Mouse (Mus musculus) mouse trophoblast stem cell (cell line): ENCODE results near the gene 1520401A03Rik.
"Not testable (repeated sequence)": the region's sequence is repeated elsewhere in the genome, so short reads cannot be mapped to it uniquely, and the experiment has no call there.

ENCODE experiments used
- in situ Hi-C, 2 experiments: fragments of 300-500 bp; cut with MseI, MboI; formaldehyde crosslinking; loops; 2 replicates in 1 of 2; 3 replicates in 1 of 2; pipeline ENCODE4 v1.15.1; 2025

The 1520401A03Rik gene

DNA sequence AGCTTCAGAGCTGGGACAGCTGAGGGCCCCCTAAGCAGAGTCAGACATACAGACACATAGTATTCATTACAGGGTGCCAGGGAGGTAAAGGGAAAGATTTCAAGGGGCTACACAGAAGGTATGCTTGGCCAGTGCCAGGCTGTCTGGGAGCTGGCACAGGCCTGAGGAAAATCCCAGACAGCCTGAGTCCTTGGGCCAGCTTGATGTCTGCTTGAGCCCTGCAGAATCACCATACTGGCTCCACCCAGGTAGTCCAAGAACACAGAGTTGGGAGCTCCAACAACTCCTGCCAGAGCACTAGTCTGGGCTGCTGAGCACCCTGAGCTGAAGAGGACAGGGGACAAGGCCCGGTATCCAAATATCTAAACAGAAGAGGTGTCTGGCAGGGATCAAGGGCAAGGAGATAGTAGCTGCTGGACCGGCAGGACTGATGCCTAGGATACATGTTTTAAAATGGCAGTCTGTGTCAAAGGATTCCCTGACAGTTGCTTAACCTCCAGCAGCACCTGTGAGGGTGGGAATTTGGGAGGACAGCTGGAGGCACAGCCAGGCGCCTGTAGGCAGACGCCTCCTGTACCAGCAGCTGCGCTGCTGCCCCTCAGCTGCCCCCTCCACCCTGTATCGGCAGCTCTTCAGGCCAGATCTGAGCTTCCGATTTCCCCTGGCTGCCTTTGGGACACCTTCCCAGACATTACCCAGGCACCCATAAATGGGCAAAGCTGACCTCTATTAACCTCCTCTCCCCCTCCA lies at the start of gene 1520401A03Rik:
Gene 1520401A03Rik, minus strand, starts transcription at position 408 of the 750 bp plus-strand sequence.
- in situ Hi-C loops: no loop called here

DNA sequence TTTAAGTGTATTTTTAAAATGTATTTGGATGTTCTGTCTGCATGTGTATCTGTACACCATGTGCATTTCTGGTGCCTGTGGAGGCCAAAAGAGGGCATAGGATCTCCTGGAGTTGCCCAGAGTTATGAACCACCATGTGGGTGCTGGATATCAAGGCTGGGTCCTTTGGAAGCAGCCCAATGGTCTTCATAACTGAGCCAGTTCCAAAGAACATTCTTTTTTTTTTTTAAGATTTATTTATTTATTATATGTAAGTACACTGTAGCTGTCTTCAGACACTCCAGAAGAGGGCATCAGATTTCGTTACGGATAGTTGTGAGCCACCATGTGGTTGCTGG lies 49.6 kb upstream of the 1520401A03Rik start:
- in situ Hi-C loops: not testable (repeated sequence)

DNA sequence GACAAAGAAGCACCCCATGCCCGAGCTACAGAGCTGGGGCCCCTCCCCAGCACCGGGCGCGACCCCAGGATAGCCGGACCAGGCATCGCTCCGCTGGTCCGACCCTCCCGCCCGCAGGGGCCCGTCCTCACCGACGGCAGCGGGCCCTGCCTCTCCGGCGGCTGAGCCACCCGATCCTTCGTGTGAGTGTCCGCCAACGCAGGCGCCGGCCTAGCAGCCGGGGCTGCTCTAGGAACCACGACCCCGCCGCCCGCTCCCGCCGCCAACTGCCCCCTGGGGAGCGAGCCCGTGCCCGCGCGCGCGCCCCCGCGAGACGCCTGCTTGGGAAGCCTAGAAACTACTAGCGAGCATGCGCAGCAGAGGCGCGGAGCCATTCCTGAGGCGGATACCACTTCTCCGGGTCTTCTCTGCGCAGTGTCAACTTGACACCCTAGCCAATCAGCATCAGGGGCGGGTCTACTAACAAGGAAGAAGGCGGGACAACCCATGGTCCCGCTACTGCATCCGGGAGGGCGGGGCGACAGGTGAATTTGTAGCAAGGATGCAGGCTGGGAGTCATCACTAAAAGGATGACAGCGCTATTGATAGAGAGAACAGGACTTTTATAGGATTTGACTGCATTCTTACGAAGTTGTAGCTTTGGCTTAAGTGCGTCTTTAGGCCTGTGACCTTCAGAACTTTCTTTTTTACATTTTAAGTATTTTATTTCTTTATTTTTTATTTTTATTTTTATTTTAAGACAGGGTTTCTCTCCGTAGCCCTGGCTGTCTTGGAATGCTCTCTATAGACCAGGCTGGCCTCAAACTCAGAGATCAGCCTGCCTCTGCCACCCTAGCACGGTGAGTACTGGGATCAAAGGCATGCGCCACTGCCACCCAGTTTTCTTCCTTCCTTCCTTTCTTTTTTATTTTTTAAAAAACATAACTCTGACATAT lies 49.0 kb upstream of the 1520401A03Rik start, which contains the start of gene Flywch1:
Gene Flywch1, minus strand, starts transcription at position 319 of the 935 bp plus-strand sequence.
- in situ Hi-C loops: no loop called here

DNA sequence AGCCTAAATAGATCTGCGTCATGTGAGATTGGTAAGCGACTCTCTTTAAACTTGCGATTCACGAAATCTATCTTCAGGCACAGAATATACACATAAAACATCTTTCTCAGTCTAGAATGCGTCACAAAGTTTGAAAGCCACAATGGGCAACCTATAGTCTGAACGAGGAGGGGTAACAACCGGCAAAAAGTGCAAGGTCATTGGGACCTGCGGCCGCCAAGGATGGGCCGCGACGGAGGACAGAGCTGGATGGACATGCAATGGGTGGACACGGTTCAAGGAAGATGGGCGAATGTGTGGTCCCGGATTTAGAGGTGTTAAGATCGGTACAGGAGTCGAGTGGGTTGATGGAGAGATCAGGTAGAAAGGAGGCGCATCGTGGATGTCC lies 48.3 kb upstream of the 1520401A03Rik start:
- in situ Hi-C loops: no loop called here

DNA sequence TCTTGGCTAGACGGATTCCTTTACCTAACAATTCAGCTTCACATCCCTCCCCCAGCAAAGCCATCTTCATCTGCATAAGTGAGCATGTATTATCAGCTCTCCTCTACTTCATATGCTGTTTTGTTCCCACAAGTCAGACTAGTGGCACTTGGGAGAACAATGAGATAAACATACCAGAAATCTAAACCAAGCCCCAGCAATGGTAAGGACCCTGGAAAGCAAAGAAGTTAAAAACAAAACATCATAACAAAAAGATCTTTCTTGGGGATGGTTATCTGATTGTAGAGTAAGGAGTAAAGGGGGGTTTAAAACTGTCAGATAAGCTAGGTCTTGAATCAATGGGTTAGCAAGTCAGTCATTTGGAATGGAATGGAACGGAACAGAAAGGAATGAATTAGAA lies 47.9 kb upstream of the 1520401A03Rik start:
- in situ Hi-C loops: no loop called here

DNA sequence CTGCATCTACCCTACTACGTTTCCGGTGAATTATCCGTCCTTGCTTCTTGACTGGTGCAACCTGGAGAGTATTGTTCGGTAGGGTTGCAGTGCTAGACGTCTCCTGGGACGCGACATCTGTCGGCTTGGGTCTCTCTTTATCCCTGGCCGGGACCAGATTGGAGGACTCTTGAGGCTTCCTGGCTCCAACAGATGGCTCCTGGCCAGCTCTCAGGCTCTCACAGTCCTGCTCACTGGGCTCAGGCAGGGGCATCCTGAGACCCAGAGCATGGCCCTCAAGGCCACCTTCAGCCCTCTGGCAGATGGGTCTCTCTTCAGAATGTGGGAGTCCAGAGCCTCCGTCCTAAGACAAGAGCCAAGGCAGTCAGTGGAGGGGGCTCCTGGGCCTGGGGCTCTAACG lies 40.4 kb upstream of the 1520401A03Rik start:
- in situ Hi-C loops: no loop called here

DNA sequence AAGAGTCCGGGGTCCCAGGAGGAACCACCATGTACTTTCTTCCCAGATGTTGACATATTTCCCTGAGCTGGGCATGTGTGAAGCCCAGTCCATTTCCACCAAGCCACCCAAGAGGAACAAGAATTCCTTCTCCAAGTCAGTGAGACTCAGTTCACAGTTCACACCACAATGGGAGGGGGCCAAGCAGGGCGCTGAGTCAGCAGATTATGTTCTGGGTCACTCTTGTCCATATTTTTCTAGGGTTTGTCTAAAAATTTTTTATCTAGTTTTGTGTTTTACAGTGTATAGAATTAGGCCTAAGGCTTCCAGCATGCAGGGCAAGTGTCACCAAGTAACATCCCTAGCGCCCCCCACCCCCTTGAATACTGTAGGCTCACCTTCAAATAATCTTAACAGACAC lies 38.6 kb upstream of the 1520401A03Rik start:
- in situ Hi-C loops: no loop called here

DNA sequence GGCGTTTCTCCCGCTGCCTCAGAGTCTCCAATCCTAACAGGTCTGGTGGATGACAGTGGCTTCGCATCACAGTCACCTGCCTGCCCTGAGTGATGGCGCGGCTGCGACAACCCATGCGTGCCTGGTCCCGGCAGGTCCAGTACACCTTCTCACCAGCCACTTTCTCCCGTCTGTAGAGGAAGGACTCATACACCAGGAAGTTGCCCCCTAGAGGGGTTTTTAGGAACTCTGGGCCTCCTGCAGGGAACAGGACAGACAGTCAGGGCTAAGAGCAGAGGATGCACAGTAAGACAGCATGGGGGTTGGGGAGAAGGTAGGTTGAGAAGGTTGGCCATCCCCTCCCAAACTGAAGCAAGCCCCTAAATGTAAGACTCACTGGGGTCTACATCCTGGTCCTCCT lies 37.6 kb upstream of the 1520401A03Rik start:
- in situ Hi-C loops: no loop called here

DNA sequence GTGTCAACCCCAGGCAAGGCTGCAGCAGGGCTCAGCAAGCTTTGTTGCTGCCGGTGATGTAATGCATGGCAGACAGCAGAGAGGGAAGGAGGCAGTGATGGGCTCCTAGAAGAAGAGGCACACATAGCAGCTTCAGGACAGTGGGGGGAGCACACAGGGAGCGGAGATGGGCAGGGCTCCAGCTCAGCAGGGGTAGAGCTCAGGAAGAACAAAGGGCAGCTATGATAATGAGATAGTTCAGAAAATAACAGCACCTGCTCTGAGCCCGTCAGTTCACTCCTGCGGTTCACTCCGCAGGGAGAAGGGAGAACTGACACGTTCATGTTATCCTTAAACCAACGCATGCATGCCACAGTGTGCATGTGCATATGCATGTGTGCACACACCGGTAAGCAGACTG lies 36.2 kb upstream of the 1520401A03Rik start:
- in situ Hi-C loops: no loop called here

DNA sequence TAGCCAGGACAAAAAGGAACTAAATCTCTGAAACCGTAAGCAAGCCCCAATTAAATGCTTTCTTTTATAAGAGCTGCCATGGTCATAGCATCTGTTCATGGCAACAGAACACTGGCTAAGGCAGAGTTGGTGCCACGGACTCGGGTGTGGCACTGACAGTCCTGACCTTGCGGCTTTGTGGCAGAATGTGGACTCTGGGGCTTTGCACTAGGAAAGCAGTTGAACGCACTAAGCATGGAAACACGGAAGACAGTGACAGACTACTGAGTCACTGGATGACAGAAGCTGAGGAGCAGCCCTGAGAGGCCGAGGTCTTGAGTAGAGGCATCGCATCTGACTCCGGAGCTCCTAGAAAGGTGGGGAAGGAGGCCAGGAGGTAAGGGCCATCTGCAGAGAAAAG lies 35.0 kb upstream of the 1520401A03Rik start:
- in situ Hi-C loops: no loop called here

DNA sequence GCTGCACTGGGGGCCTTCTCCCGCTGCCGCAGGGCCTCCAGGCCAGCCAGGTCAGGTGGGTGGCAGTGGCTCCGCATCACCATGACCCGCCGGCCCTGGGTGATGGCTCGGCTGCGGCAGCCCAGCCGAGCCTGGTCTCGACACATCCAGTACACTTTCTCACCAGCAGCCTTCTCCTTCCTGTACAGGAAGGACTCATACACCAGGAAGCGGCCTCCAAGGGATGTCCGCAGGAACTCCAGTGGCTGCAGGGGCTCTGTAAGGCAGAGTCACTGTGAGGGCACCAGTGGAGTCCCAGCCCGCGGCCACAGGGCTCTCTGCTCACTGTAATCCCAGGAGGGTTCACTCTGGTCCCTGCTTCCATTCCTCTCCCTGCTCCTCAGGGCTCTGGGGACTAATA lies 33.1 kb upstream of the 1520401A03Rik start:
- in situ Hi-C loops: no loop called here

DNA sequence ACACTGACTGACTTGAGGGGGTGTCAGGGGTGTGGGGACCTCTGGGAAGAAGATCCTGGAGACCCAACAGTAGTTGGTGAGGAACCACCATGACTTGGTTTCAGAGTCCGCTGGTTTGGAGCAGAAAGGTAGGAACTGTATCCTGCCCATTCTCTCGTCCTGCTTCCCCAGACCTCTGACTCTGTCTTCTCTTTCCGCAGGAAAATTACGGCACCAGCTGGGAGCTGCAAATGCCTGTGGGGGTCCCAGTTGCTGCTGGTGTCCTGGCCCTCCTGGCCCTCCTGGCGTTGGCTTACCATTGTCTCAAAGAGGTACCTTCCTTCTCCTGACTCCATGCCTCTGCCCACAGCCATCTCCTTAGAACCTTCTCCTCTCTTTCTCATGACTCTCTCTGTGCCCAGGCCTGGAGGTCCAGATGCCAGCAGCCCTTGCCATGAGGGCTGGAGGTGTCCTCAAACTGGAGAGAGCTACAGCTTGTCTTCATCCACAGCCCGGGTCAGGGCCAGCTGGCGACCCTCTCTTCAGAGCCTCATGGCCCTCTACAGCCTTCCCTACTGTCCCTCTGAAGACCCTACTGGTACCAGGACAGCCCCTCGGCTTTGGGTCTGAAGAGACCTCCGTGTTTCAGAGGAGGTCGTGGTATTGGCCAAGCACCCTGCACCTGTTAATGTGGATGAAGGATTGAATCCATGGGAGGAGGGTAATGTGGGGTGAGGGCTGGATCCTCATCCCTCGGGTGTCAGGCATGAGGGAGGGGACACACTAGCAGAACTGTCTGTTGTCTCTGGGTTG lies 27.0 kb upstream of the 1520401A03Rik start:
- in situ Hi-C loops: no loop called here

DNA sequence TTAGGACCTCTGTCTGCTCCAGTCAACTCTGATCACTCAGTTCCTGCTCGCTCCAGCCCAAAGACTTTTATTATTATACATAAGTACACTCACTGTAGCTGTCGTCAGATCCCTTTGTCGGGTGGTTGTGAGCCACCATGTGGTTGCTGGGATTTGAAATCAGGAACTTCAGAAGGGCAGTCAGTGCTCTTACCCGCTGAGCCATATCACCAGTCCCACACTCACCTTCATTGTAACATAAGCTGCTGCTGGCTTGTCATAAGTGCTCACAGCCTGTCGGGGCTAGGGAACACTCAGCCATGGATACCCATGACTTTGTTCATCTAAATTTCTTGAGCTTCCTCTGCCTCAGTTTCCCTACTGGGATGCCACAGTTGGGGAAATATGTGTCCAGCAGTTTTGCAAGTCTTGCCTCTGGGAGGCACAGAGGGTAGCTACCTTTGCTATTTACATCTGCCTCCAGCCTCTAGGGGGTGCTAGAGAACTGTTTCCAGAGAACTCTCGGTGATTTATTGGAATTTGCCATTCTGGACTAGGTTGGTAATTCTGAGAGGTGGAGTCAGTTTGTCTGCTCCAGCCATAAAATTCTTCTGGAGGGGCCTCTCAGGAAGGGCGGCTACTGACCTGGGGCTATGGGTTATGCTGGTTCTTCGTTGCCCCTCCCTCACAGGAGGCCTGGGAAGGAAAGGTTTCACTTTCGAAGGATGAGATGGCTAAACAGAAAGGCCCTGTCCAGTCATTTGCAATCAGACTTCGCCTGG lies 26.2 kb upstream of the 1520401A03Rik start:
- in situ Hi-C loops: no loop called here

DNA sequence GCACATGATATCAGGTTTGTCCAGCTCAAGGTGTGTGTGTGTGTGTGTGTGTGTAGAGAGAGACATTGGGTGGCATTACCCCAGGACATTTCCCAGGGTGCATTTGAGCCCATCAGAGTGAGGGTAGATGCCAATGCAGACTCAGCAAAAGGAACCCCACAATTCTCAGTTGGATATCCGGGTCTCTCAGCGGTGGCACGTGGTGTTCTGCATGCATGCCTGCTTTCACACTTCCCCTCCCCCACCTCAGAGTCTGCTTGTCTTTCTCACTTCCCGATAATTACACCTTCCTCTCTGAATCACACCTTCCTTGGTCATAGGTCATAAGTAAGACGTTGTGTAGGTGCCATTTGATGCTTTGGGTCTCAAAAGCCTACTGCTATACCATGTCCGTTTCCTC lies 25.4 kb upstream of the 1520401A03Rik start:
- in situ Hi-C loops: no loop called here

DNA sequence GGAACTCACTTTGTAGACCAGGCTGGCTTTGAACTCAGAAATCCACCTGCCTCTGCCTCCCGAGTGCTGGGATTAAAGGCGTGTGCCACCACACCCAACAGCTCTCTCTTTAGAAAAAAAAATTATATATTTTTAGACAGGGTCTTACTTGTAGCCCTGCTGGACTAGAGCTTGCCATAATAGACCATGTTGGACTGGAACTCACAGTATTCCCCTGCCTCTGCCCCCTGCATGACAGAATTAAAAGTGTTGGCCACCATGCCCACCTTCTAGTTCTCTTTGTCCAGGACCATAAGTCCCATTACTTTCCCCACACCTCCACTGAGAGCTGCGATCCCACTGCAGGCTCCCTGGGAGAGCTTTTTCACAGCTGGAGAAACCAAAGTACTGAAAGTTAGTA lies 24.9 kb upstream of the 1520401A03Rik start:
- in situ Hi-C loops: no loop called here

DNA sequence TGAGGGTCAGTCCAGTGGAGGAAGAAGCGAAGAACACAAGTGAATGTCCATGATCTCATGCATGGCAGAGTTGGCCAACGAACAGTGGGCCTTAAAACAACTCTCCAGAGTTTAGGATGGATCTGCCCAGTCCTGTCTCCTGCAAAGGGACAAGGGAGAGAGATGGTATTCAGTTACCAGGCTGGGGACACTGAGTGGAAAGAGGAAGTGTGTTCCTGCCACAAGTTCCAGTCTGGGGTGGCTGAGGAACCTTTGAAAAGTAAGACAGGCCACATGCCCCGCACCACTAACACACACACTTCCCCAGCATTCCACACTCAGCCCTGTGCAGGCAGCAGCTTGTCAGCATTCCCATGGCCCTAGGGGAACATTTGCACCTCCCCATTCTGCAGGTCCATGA lies 24.2 kb upstream of the 1520401A03Rik start:
- in situ Hi-C loops: no loop called here

DNA sequence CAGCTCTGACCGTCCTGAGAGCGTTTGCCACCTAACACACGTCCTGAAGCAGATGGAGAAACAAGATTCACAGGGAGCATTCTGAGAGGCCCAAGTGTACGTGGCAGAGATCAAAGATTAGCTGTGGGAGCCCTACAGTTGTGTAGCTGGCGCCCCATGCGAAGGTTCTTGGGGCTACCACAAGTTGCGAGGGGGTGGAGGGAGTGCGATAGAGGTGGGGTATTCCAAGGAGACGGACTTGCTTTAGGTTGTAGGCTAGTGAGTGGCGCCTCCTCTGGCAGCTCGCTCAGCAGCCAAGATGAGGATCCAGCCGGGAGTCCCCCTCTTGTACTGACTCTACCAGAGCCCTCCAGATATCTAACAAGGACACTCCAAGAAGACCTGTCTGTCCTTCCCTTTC lies 23.7 kb upstream of the 1520401A03Rik start:
- in situ Hi-C loops: no loop called here

DNA sequence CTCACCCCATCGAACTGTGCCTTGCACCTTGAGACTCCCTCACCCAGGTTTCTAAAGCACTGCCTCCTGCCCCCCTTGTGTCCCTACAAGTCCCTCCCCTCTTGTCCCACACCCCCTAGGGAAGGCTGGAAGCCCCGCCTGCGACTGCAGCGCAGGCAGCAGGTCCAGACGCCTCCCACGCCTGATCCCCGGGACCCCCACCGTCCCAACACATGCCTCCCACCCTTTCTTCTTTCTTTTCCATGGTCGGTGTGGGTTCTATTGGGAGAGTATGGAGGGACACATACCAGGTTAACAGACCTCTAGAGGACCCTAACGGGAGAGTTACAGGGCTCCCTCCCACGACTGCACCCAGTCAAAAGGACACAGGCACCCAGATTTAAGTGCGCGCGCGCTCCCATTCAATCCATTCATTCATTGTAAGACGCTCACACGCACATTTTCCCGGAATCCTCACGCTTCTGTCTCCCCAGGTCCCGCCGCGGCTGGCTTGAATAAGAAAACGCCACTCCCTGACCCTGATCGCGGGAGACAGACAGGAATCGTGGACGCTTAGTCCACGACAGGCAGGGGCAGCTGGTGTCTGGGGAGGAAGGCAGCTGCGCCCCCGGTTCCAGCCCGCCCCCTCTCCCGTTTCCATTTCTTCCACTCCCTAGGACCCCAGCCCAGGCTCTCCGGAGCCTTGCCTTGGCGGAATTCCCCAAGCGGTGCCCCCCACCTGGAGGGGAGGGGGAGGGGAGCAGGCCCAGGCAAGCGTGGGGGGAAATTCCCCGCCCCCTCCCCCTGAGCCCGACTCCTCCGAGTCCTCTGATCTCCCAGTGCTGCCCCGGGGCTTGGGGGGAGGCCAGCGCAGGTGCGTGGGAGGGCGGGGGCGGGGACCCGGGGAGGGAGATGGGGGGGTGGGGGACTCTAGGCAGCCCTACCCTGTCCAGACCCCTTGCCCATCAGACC lies 23.0 kb upstream of the 1520401A03Rik start, which contains the start of gene Kremen2:
Gene Kremen2, minus strand, starts transcription at position 533 of the 951 bp plus-strand sequence.
- in situ Hi-C loops: no loop called here

DNA sequence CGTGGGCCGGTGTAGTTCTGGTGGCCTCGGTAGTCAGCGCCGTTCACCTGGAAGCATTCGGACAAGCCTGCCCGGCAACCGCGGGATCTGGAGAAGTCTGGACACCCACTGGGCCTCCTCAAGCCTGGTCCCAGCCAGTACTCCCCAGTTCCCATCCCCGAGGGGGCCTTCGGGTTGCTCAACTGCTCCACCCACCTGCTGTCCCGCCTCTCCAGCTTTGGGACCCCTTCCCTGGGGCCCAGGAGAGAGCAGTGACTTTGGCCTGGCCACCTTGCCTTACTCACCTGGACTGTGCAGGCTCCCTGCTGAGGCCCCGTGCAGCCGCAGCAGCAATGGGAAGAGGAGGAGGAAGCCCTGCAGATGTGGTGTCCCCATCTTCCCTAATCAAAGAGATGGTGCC lies 22.1 kb upstream of the 1520401A03Rik start:
- in situ Hi-C loops: no loop called here

DNA sequence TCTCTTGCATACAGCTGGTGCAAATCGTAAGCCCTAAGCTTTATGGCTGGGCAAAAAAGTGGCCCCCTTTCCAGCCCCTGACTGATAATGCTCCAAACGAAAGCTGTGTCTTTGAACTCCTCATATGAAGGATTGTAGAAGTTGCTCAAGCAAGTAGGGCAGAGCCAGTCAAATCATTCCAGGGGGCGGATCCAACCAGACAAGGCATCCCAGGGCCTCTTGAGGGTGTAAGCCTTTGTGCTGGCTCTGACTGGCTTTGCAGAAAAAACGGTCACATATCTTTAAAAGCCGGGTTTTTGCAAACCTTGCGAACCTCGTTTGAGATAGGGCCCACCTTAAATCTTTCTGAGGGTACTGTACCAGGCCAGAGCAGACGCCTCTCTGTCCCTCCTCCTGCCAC lies 21.5 kb upstream of the 1520401A03Rik start:
- in situ Hi-C loops: no loop called here
